Mouse (Mus musculus) left cerebral cortex, adult 9 months (tissue): Measurements from ENCODE around the gene Alg3.

ENCODE experiments used
- DNase-seq, 2 experiments: peaks; one replicate each; pipeline ENCODE4 v3.0.0; 2022; ENCODE audit warnings: low spot score in 2 of 2

Alg3 gene

DNA sequence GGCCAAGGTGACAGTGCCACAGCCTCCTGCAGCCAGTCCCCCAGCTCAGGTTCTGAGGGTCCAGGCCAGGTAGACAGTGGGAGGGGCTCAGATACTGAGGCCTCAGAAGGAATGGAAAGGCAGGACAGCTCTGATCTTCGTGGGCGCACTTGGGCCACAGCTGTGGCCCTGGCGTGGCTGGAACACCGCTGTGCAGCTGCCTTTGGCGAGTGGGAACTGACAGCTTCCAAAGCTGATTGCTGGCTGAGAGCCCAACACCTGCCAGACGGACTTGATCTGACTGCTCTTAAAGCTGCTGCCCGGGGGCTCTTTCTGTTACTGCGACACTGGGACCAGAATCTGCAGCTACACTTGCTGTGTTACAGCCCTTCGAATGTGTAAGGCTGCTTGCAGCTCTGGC is 6.8 kb downstream of the Alg3 start:
- DNase-seq = no peak

DNA sequence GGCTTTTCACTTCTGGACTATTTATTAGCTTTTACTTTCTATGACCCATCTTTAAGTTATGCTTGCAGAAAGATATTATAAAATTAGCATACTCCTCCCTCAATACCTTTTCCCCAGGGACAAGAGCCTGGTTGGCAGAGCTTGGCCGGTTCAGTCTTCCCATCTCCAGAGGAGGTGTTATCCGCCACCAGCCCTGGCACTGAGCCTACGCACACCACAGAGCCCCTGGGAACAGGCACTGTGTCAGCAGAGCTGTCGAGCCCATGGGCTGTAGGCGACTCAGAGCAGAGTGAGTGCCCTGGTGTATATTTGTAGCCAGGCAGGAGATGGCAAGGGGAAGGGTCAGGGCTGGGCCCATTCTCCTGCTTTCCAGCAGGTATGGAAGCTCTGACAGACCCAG is 11.0 kb downstream of the Alg3 start:
- DNase-seq = no peak

GRCm38 (mm10) chr16:20596687-20597441 is 14.7 kb downstream of the Alg3 start:
- no peak for DNase-seq

GRCm38 (mm10) chr16:20595737-20596136 is 15.8 kb downstream of the Alg3 start:
- DNase-seq = no peak

DNA sequence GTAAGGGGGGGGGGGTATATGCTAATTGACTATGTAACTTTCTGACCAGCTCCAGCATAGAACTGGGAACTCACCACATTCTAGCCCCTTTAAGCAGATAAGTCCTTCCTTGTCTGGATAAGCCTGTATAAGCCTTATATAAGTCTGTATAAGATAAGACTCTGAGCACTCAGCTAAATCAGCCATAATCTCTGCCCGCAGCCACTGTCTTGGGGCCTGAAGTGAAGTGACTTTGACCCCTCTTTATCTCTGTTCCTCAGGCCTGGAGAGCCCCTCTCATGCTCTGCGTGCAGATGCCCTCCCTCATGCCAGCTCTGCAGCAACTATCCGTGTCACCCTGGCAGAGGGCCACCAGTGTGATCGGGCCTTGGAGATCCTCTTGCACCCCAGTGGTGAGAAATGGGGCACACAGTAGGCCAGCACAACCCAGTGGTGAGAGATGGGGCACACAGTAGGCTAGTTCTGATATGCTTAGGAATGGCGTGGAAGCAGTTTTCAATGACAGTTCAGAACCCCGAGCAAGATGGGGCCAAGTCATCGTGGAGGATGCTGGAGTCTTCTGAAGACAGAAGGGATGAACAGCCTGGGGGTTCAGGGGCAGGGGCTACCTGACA is 16.4 kb downstream of the Alg3 start:
- DNase-seq = no peak

DNA sequence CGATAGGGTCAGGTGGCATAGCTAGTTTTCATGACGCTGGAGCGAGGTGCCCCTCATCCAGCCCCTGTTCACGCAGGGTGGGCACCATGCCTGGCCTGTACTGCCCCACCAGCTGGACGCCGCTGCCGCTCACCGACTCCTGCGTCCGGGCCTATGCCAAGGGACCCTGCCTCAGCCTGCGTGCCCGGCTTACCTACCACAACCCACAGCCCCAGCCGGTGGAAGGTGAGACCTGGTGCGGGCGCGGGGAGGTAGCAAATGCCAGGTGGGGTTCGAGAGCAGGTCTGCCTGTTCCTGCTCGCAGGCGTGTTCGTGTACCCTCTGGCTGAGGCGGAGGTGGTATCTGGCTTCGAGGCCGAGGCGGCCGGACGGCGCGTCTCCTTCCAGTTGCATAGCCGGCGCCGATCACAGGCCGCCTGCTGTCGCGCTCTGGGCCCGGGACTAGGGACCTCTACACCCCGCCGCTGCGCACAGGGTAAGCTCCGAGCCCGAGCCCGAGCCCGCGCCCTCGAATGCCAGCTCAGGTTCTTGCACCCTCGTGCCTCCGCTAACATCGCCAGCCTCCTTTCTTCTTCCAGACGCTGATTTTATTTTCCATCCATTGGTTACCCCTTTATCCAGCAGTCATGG is 20.3 kb downstream of the Alg3 start:
- DNase-seq = no peak

- DNase-seq = no peak
These were observed 20.9 kb downstream of the Alg3 start for GRCm38 (mm10) chr16:20590680-20591038.

GRCm38 (mm10) chr16:20589939-20590679 is 21.4 kb downstream of the Alg3 start:
- DNase-seq = peak in 1 of 2 experiments; percentile 55

GRCm38 (mm10) chr16:20589366-20589938 is 22.1 kb downstream of the Alg3 start, which contains the start of gene Vwa5b2:
Gene Vwa5b2, plus strand, starts transcription at chr16:20589471.
- DNase-seq = peak in 1 of 2 experiments; percentile 32

GRCm38 (mm10) chr16:20565075-20565474 is 46.5 kb downstream of the Alg3 start:
- DNase-seq = no peak

GRCm38 (mm10) chr16:20557381-20557780 is 54.2 kb downstream of the Alg3 start:
- no peak for DNase-seq
